Mouse (Mus musculus): ENCODE measurements around the gene Lrrc46. TPM values are rescaled to one million over a fixed set of nuclear protein-coding genes. Genes with fewer than 3 reads are reported as not detected.
A peak's percentile ranks its signal among the peaks of the same experiment; 100 is the strongest.

Gene Lrrc46
- 2.7 TPM in 2 replicates for polyA plus RNA-seq (2014; fragmentation: Nextera tagmentation; extraction: Ambion mirVana)

- Histone ChIP-seq H3K4me2 (peak within 1 kb of the TSS; percentile 65), H3K27ac (ENCODE audit: low read depth, low read length) (peak within 1 kb of the TSS; percentile 16; the same call in 1 of the 2 replicates), H3K4me3 (ENCODE audit: low read depth, low read length) (peak within 1 kb of the TSS; percentile 82), H3K4me1 (ENCODE audit: control insufficient read depth, insufficient read depth, low read length) (peaks cover 10% of the 10 kb centered on the region; the same call in 1 of the 2 replicates), H3K36me3 (ENCODE audit: control insufficient read depth, insufficient read depth, low read length) (0 out of 2 replicates have a peak, but pooled peaks cover 2% of the 10 kb centered on the region), H3K9ac (ENCODE audit: low read length) (peak within 1 kb of the TSS; percentile 86), H3K27me3 (ENCODE audit: control insufficient read depth, insufficient read depth, low read length) (no peaks in the 10 kb centered on the region), H3K9me3 (ENCODE audit: control insufficient read depth, low read length) (no peaks in the 10 kb centered on the region)
- DNase-seq (ENCODE audit: low spot score, missing footprints) (peak; percentile 99), ATAC-seq (ENCODE audit: low FRiP score) (peak; percentile 96)
- WGBS = under 1% methylated on average over 48 of the region's 48 CpGs
Measured at GRCm38 (mm10) chr11:97041022-97041899, at the start of gene Lrrc46, which contains the start of gene Mrpl10. Gene Lrrc46, minus strand, starts transcription at chr11:97041407. Gene Mrpl10, plus strand, starts transcription at chr11:97041560.

- Histone ChIP-seq H3K36me3 (ENCODE audit: control insufficient read depth, insufficient read depth, low read length) (no peaks in the 10 kb centered on the region), H3K4me1 (ENCODE audit: control insufficient read depth, insufficient read depth, low read length) (no peaks in the 10 kb centered on the region), H3K4me2 (no peak overlapping the region), H3K4me3 (ENCODE audit: low read depth, low read length) (no peak overlapping the region), H3K9ac (ENCODE audit: low read length) (no peak overlapping the region), H3K27ac (ENCODE audit: low read depth, low read length) (no peak overlapping the region), H3K27me3 (ENCODE audit: control insufficient read depth, insufficient read depth, low read length) (no peaks in the 10 kb centered on the region), H3K9me3 (ENCODE audit: control insufficient read depth, low read length) (no peaks in the 10 kb centered on the region; the same call in 1 of the 2 replicates)
- DNase-seq (ENCODE audit: low spot score, missing footprints) (no peak), ATAC-seq (ENCODE audit: low FRiP score) (no peak)
- WGBS = 74% methylated on average over 6 of the region's 6 CpGs
Measured at GRCm38 (mm10) chr11:97086365-97086764, 45.2 kb upstream of the Lrrc46 start.

GRCm38 (mm10) chr11:97084821-97085505 is 43.8 kb upstream of the Lrrc46 start:
- no peaks in the 10 kb centered on the region for H3K4me1 ChIP-seq (ENCODE audit: control insufficient read depth, insufficient read depth, low read length)
- H3K4me3 ChIP-seq (ENCODE audit: low read depth, low read length) = no peak overlapping the region
- no peak for ATAC-seq (ENCODE audit: low FRiP score)
- no peak overlapping the region for H3K9ac ChIP-seq (ENCODE audit: low read length)
- no peaks in the 10 kb centered on the region for H3K27me3 ChIP-seq (ENCODE audit: control insufficient read depth, insufficient read depth, low read length)
- WGBS = 88% methylated on average over 15 of the region's 15 CpGs
- H3K9me3 ChIP-seq (ENCODE audit: control insufficient read depth, low read length) = no peaks in the 10 kb centered on the region; the same call in 1 of the 2 replicates
- no peaks in the 10 kb centered on the region for H3K36me3 ChIP-seq (ENCODE audit: control insufficient read depth, insufficient read depth, low read length)
- no peak for DNase-seq (ENCODE audit: low spot score, missing footprints)
- H3K27ac ChIP-seq (ENCODE audit: low read depth, low read length) = no peak overlapping the region
- H3K4me2 ChIP-seq = no peak overlapping the region

- no peaks in the 10 kb centered on the region for H3K4me1 ChIP-seq (ENCODE audit: control insufficient read depth, insufficient read depth, low read length)
- no peak overlapping the region for H3K4me2 ChIP-seq
- ATAC-seq (ENCODE audit: low FRiP score) (no peak), DNase-seq (ENCODE audit: low spot score, missing footprints) (no peak)
- no peak overlapping the region for H3K4me3 ChIP-seq (ENCODE audit: low read depth, low read length)
- WGBS = 49% methylated on average over 22 of the region's 22 CpGs
- H3K27me3 ChIP-seq (ENCODE audit: control insufficient read depth, insufficient read depth, low read length) = no peaks in the 10 kb centered on the region
- H3K36me3 ChIP-seq (ENCODE audit: control insufficient read depth, insufficient read depth, low read length) = no peaks in the 10 kb centered on the region
- no peak overlapping the region for H3K27ac ChIP-seq (ENCODE audit: low read depth, low read length)
- no peaks in the 10 kb centered on the region; the same call in 1 of the 2 replicates for H3K9me3 ChIP-seq (ENCODE audit: control insufficient read depth, low read length)
- H3K9ac ChIP-seq (ENCODE audit: low read length) = no peak overlapping the region; the same call in 1 of the 2 replicates
Measured at GRCm38 (mm10) chr11:97083401-97084140, 42.4 kb upstream of the Lrrc46 start.

GRCm38 (mm10) chr11:97082977-97083376 is 41.8 kb upstream of the Lrrc46 start:
- Histone ChIP-seq H3K36me3 (ENCODE audit: control insufficient read depth, insufficient read depth, low read length) (no peaks in the 10 kb centered on the region), H3K4me1 (ENCODE audit: control insufficient read depth, insufficient read depth, low read length) (no peaks in the 10 kb centered on the region), H3K27me3 (ENCODE audit: control insufficient read depth, insufficient read depth, low read length) (no peaks in the 10 kb centered on the region), H3K9me3 (ENCODE audit: control insufficient read depth, low read length) (no peaks in the 10 kb centered on the region), H3K9ac (ENCODE audit: low read length) (no peak overlapping the region; the same call in 1 of the 2 replicates), H3K27ac (ENCODE audit: low read depth, low read length) (no peak overlapping the region), H3K4me3 (ENCODE audit: low read depth, low read length) (no peak overlapping the region), H3K4me2 (no peak overlapping the region)
- WGBS = 47% methylated on average over 11 of the region's 11 CpGs
- ATAC-seq (ENCODE audit: low FRiP score) (no peak), DNase-seq (ENCODE audit: low spot score, missing footprints) (peak; percentile 94)

GRCm38 (mm10) chr11:97080291-97080690 is 39.1 kb upstream of the Lrrc46 start:
- Histone ChIP-seq H3K27ac (ENCODE audit: low read depth, low read length) (no peak overlapping the region), H3K27me3 (ENCODE audit: control insufficient read depth, insufficient read depth, low read length) (no peaks in the 10 kb centered on the region), H3K4me3 (ENCODE audit: low read depth, low read length) (no peak overlapping the region), H3K9ac (ENCODE audit: low read length) (no peak overlapping the region), H3K9me3 (ENCODE audit: control insufficient read depth, low read length) (no peaks in the 10 kb centered on the region), H3K4me1 (ENCODE audit: control insufficient read depth, insufficient read depth, low read length) (no peaks in the 10 kb centered on the region), H3K36me3 (ENCODE audit: control insufficient read depth, insufficient read depth, low read length) (no peaks in the 10 kb centered on the region), H3K4me2 (no peak overlapping the region)
- WGBS = 6% methylated on average over 9 of the region's 9 CpGs
- peak; percentile 84 for DNase-seq (ENCODE audit: low spot score, missing footprints)
- no peak for ATAC-seq (ENCODE audit: low FRiP score)

GRCm38 (mm10) chr11:97078751-97079150 is 37.5 kb upstream of the Lrrc46 start:
- WGBS = 64% methylated on average over 4 of the region's 4 CpGs
- no peak overlapping the region for H3K9ac ChIP-seq (ENCODE audit: low read length)
- H3K36me3 ChIP-seq (ENCODE audit: control insufficient read depth, insufficient read depth, low read length) = no peaks in the 10 kb centered on the region
- no peak overlapping the region for H3K4me2 ChIP-seq
- no peaks in the 10 kb centered on the region for H3K9me3 ChIP-seq (ENCODE audit: control insufficient read depth, low read length)
- H3K27ac ChIP-seq (ENCODE audit: low read depth, low read length) = no peak overlapping the region
- H3K4me1 ChIP-seq (ENCODE audit: control insufficient read depth, insufficient read depth, low read length) = no peaks in the 10 kb centered on the region
- H3K27me3 ChIP-seq (ENCODE audit: control insufficient read depth, insufficient read depth, low read length) = no peaks in the 10 kb centered on the region
- DNase-seq (ENCODE audit: low spot score, missing footprints) (no peak), ATAC-seq (ENCODE audit: low FRiP score) (no peak)
- H3K4me3 ChIP-seq (ENCODE audit: low read depth, low read length) = no peak overlapping the region

- Histone ChIP-seq H3K4me1 (ENCODE audit: control insufficient read depth, insufficient read depth, low read length) (no peaks in the 10 kb centered on the region), H3K4me2 (no peak overlapping the region), H3K4me3 (ENCODE audit: low read depth, low read length) (no peak overlapping the region), H3K36me3 (ENCODE audit: control insufficient read depth, insufficient read depth, low read length) (no peaks in the 10 kb centered on the region), H3K27ac (ENCODE audit: low read depth, low read length) (no peak overlapping the region), H3K27me3 (ENCODE audit: control insufficient read depth, insufficient read depth, low read length) (no peaks in the 10 kb centered on the region), H3K9me3 (ENCODE audit: control insufficient read depth, low read length) (no peaks in the 10 kb centered on the region), H3K9ac (ENCODE audit: low read length) (no peak overlapping the region)
- DNase-seq (ENCODE audit: low spot score, missing footprints) = no peak
- WGBS = 73% methylated on average over 8 of the region's 8 CpGs
- ATAC-seq (ENCODE audit: low FRiP score) = no peak
Measured at GRCm38 (mm10) chr11:97074235-97074634, 33.0 kb upstream of the Lrrc46 start.

Data from midbrain, embryonic 11.5 days (tissue).